Mouse (Mus musculus) C2C12 (cell line): ENCODE data around the gene Ppp6r1.

Source experiments
- CEBPB ChIP-seq: IDR thresholded peaks from one replicate; pipeline ENCODE4 v1.6.1; 2011; ENCODE audit warnings: low read depth, mild to moderate bottlenecking, control low read depth, moderate library complexity
- CTCF ChIP-seq: IDR thresholded peaks from one replicate; pipeline ENCODE4 v1.5.1; 2011; ENCODE audit not compliant: control insufficient read depth, insufficient read depth, insufficient read length
- FOSL1 ChIP-seq: IDR thresholded peaks from one replicate; pipeline ENCODE4 v1.8.0; 2011; ENCODE audit warnings: mild to moderate bottlenecking, low read length; ENCODE audit not compliant: poor library complexity, insufficient read depth, severe bottlenecking
- MYOG ChIP-seq: IDR thresholded peaks from one replicate; pipeline ENCODE4 v1.6.1; 2011; ENCODE audit not compliant: control insufficient read depth, insufficient read length; ENCODE audit errors: extremely low read depth
- USF1 ChIP-seq: IDR thresholded peaks from one replicate; pipeline ENCODE4 v1.6.1; 2011; ENCODE audit warnings: low read depth, mild to moderate bottlenecking, control low read depth, moderate library complexity

DNA sequence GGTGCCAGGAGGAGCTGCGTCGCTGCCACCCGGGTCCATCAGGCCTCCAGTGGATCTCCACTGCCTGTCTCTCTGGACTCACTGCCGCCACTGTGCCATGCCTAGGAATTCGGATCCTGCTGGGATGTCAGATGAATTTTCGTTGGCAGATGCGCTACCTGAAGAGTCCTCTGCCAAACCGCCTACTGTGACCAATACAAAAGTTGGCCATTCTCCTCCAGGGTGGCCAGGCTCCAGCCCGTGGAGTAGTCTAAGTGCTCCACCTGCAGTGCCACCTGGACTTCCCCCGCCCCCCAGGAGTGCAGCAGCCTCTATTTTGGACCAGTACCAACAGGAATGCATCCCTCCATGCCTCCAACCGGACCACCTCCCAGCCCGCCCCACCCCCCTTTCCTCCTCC, 47.3 kb downstream of the Ppp6r1 start:
- TF ChIP-seq USF1 (no peak), CTCF (no peak), FOSL1 (no peak), MYOG (no peak), CEBPB (no peak)
